Mouse (Mus musculus): Measurements from ENCODE around the gene Wdr19.
A peak's percentile ranks its signal among the peaks of the same experiment; 100 is the strongest.

Gene Wdr19

GRCm38 (mm10) chr5:65199346-65200128, at the start of gene Wdr19:
Gene Wdr19, plus strand, starts transcription at chr5:65199696.
- DNase-seq: peak; percentile 98

DNA sequence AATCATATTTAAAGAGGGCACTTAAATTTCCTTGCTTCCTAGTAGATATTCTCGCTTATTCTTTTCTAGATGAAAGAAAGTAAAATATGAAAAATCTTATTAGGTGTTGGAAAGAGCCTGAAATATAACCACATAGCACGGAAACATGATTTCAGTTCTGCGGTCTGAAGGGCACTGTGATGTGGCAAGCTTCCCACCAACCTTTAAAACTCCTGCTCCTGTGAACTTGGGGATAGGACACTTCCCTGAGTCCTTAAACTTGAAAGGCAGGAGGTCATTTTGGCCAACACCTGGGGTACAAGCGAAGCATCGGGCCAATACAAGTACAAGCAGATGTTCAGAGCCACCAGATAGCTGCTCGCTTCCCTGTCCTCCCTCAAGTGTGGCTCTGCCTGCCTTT, 49.8 kb upstream of the Wdr19 start:
- no peak for DNase-seq

GRCm38 (mm10) chr5:65150376-65150955, 49.0 kb upstream of the Wdr19 start:
- DNase-seq: peak; percentile 21

DNA sequence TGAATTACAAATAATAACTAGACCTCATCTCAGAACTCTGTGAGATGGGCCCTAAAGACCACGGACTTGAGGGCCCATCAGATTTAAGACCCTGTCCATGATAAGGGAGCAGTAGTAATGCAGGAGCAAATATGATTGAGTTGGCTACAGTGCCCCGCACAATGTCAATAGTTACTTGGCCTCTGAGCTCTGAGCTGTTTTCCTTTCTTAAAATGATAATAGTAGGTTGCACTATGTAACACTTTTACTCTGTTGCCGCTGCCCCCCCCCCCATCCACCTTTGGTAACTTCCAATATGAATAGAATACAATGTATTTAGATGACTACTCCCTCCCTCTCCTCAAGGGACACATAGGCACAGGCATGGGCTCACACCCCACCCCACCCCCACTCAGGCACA, 48.2 kb upstream of the Wdr19 start:
- DNase-seq: no peak

DNA sequence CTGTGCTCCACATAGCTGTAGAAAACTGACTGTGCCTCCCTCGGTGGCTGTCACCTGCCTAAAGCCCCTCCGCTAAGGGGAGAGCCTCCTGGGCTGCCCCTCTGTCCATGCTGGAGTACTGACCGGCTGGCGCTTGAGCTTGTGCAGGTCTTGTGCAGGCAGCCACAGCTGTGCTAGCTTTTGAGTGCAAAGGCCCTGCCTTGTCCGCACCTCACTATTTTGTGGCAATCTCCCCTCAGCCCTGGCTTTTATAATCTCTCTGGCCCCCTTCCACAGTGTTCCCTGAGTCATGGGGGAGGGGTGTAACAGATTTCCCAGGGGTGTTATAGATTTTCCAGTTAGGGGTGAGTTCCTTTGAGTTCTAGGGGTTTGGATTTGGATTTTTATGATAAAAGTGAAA, 47.7 kb upstream of the Wdr19 start:
- no peak for DNase-seq

GRCm38 (mm10) chr5:65154287-65154686, 45.2 kb upstream of the Wdr19 start:
- no peak for DNase-seq

DNA sequence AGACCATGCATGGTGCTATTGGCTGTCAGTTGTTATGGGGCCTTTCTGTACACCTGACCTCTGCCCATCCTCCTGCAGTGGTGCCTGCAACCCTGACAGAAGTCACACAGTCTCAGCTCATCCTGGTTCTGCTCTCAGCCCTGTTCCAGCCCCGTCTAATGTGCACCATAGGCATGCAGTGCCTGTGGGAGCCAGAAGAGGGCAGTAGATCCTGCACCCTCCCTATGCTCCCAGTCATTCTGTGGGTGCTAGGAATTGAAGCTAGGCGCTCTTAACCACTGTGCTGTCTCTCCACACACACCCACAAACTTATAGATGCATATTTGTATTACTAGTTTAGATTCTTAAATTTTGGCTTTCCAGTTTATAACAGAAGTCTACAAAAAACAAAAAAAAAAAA, 42.6 kb upstream of the Wdr19 start:
- peak; percentile 42 for DNase-seq

GRCm38 (mm10) chr5:65157412-65158381, 41.8 kb upstream of the Wdr19 start:
- peak; percentile 78 for DNase-seq

DNA sequence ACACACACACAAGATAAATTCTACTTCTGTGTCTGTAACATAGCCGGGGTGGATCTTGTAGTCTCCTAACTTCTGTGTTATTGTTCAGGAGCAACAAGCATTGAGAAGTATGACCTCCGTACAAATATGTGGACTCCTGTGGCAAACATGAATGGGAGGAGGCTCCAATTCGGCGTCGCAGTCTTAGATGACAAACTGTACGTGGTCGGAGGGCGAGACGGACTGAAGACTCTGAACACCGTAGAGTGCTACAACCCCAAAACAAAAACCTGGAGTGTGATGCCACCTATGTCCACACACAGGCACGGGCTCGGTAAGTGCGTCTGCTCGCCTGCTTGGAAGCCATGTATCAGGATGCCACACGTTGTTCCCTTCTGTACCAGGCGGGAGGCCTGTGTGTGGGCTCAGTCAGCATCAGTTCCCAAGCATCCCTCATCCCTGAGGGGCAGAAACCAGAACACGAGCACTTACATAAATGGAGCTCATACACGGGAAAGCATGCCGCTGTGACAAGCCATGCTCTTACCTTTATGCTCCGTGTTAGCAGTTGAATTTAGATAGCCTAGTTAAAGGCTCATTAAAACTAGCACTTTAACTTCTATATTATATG, 40.7 kb upstream of the Wdr19 start:
- DNase-seq: no peak

GRCm38 (mm10) chr5:65163001-65163400, 36.5 kb upstream of the Wdr19 start:
- DNase-seq: no peak

- DNase-seq: no peak
Measured at GRCm38 (mm10) chr5:65163489-65164092, 35.9 kb upstream of the Wdr19 start.

GRCm38 (mm10) chr5:65170206-65170605, 29.3 kb upstream of the Wdr19 start:
- no peak for DNase-seq

GRCm38 (mm10) chr5:65175035-65175917, 24.2 kb upstream of the Wdr19 start:
- DNase-seq: peak; percentile 33

- DNase-seq: no peak
Measured at GRCm38 (mm10) chr5:65175918-65176484, 23.5 kb upstream of the Wdr19 start.

- DNase-seq: peak; percentile 68
Measured at GRCm38 (mm10) chr5:65177026-65177514, 22.4 kb upstream of the Wdr19 start.

GRCm38 (mm10) chr5:65178477-65178876, 21.0 kb upstream of the Wdr19 start:
- DNase-seq: no peak

- no peak for DNase-seq
Measured at GRCm38 (mm10) chr5:65181160-65181793, 18.2 kb upstream of the Wdr19 start.

DNA sequence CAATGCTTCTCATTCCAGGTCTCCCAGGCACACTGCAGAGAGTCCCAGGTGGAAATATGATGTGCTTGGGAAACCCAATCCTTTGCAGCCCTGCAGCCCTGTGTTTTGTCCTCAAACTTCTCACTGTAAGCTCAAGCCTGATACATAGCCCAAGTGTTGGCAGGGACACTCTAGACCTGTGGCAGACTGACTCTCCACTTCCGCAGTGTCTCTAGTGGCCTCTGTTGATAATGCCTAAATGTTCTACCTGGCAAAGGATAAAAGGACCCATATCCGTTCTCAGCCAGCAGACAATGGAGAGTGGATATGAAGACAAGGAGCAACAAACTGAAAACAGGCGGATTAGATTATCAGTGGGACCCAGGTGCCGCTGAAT, 17.7 kb upstream of the Wdr19 start:
- no peak for DNase-seq

DNA sequence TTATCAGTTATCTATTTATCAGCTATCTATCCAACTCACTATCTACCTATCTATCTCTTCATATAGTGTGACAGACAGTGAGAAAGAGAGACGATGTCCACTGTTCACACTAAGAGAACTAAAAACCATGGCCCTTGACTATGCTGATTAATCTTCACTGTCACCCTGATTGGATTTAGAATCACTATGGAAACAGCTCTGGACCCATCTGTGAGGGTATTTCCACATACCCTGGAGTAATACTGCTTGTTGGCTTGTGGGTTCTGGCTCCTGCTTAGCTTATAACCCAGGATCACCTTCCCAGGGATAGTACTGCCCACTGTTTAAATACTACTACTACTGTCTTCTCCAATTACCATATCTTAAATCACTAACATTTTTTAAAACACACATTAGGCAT, 17.2 kb upstream of the Wdr19 start:
- no peak for DNase-seq

- no peak for DNase-seq
Measured at GRCm38 (mm10) chr5:65191601-65192000, 7.9 kb upstream of the Wdr19 start.

GRCm38 (mm10) chr5:65194441-65194840, 5.1 kb upstream of the Wdr19 start:
- DNase-seq: no peak

Data from kidney, adult 18-20 months (tissue).